ENCODE assay signal across 8 mouse cellular contexts in genomic region chr3:102158759-102159422, GRCm38 (mm10). TPM values are rescaled to one million over a fixed set of nuclear protein-coding genes. Genes with fewer than 3 reads are reported as not detected.
A peak's percentile ranks its signal among the peaks of the same experiment; 100 is the strongest.
DNase-seq lines count a peak whose midpoint lies in the region; ATAC-seq lines count a peak whose summit lies in the region.
"Had no signal": no experiment of that assay in that cellular context is flagged by ENCODE, and none has a peak within 500 bp of the region (broad histone marks: within the 10 kb centered on the region; RNA-seq: fewer than 3 reads in every experiment).

No protein-coding gene starts in this region.

- 62% methylated on average over 14 of the region's 14 CpGs for WGBS in hindbrain, embryonic 14.5 days
- WGBS in hindbrain, embryonic 10.5 days = 81% methylated on average over 14 of the region's 14 CpGs
- 72% methylated on average over 14 of the region's 14 CpGs for WGBS in midbrain, embryonic 15.5 days
- 71% methylated on average over 14 of the region's 14 CpGs for WGBS in midbrain, embryonic 16.5 days
- 71% methylated on average over 14 of the region's 14 CpGs for WGBS in embryonic facial prominence, embryonic 15.5 days

- ATAC-seq in hindbrain, embryonic 14.5 days (ENCODE audit: low FRiP score) = peak; percentile 59; the same call in 1 of the 2 replicates
- 0 out of 2 replicates have a peak, but pooled peaks have one; percentile 27 for ATAC-seq in midbrain, embryonic 15.5 days (replicated peaks)
- no peak for ATAC-seq in midbrain, embryonic 16.5 days
- 0 out of 2 replicates have a peak, but pooled peaks have one; percentile 36 for ATAC-seq in embryonic facial prominence, embryonic 15.5 days (ENCODE audit: insufficient number of reproducible peaks, low FRiP score, low TSS enrichment, low read depth)

- intact Hi-C loops in left cerebral cortex, postnatal 4 days (cut with DNase I) = loop anchor here (2.0 kb wide), 1 partner anchor 64 kb away; no protein-coding TSS in a partner anchor

- no peak overlapping the region for H3K27ac ChIP-seq in hindbrain, embryonic 14.5 days
- no peak overlapping the region for H3K27ac ChIP-seq in hindbrain, embryonic 10.5 days
- H3K27ac ChIP-seq in midbrain, embryonic 15.5 days = no peak overlapping the region
- no peak overlapping the region for H3K27ac ChIP-seq in midbrain, embryonic 16.5 days (ENCODE audit: low read length)
- peak overlapping the region; percentile 55; the same call in 1 of the 2 replicates for H3K27ac ChIP-seq in embryonic facial prominence, embryonic 15.5 days (replicated peaks)

- no peak overlapping the region for H3K9ac ChIP-seq in hindbrain, embryonic 14.5 days
- no peak overlapping the region for H3K9ac ChIP-seq in midbrain, embryonic 15.5 days
- no peak overlapping the region for H3K9ac ChIP-seq in midbrain, embryonic 16.5 days (ENCODE audit: low read depth, low read length)
- H3K9ac ChIP-seq in embryonic facial prominence, embryonic 15.5 days = no peak overlapping the region

- H3K36me3 ChIP-seq in hindbrain, embryonic 14.5 days (replicated peaks; ENCODE audit: control insufficient read depth, insufficient read depth) = no peaks in the 10 kb centered on the region
- peaks cover 45% of the 10 kb centered on the region for H3K36me3 ChIP-seq in hindbrain, embryonic 10.5 days
- H3K36me3 ChIP-seq in midbrain, embryonic 15.5 days (replicated peaks) = no peaks in the 10 kb centered on the region
- H3K36me3 ChIP-seq in midbrain, embryonic 16.5 days (ENCODE audit: control insufficient read depth, insufficient read depth, low read length) = 0 out of 2 replicates have a peak, but pooled peaks cover 2% of the 10 kb centered on the region
- H3K36me3 ChIP-seq in embryonic facial prominence, embryonic 15.5 days = peaks cover 51% of the 10 kb centered on the region

- H3K4me2 ChIP-seq in hindbrain, embryonic 14.5 days (replicated peaks) = no peak overlapping the region
- H3K4me2 ChIP-seq in midbrain, embryonic 15.5 days = no peak overlapping the region
- H3K4me2 ChIP-seq in midbrain, embryonic 16.5 days (ENCODE audit: low read length) = no peak overlapping the region
- no peak overlapping the region for H3K4me2 ChIP-seq in embryonic facial prominence, embryonic 15.5 days (replicated peaks)

- H3K4me1 ChIP-seq in hindbrain, embryonic 14.5 days (replicated peaks; ENCODE audit: control insufficient read depth, insufficient read depth, low read length) = no peaks in the 10 kb centered on the region
- peaks cover 15% of the 10 kb centered on the region for H3K4me1 ChIP-seq in hindbrain, embryonic 10.5 days (replicated peaks)
- H3K4me1 ChIP-seq in midbrain, embryonic 15.5 days = 0 out of 2 replicates have a peak, but pooled peaks cover 5% of the 10 kb centered on the region
- H3K4me1 ChIP-seq in midbrain, embryonic 16.5 days (ENCODE audit: control insufficient read depth, insufficient read depth, low read length) = peaks cover 4% of the 10 kb centered on the region; the same call in 1 of the 2 replicates
- H3K4me1 ChIP-seq in embryonic facial prominence, embryonic 15.5 days = peaks cover 13% of the 10 kb centered on the region

- H3K4me3 ChIP-seq in hindbrain, embryonic 14.5 days (replicated peaks; ENCODE audit: low read length) = no peak overlapping the region
- H3K4me3 ChIP-seq in hindbrain, embryonic 10.5 days = no peak overlapping the region
- H3K4me3 ChIP-seq in midbrain, embryonic 15.5 days = no peak overlapping the region
- no peak overlapping the region for H3K4me3 ChIP-seq in midbrain, embryonic 16.5 days (ENCODE audit: low read depth, low read length)
- H3K4me3 ChIP-seq in embryonic facial prominence, embryonic 15.5 days (replicated peaks) = no peak overlapping the region

- no peaks in the 10 kb centered on the region for H3K9me3 ChIP-seq in hindbrain, embryonic 14.5 days (ENCODE audit: control insufficient read depth, low read length)
- no peaks in the 10 kb centered on the region for H3K9me3 ChIP-seq in hindbrain, embryonic 10.5 days
- no peaks in the 10 kb centered on the region for H3K9me3 ChIP-seq in midbrain, embryonic 15.5 days
- H3K9me3 ChIP-seq in midbrain, embryonic 16.5 days (replicated peaks; ENCODE audit: control insufficient read depth, low read length, poor library complexity, severe bottlenecking) = no peaks in the 10 kb centered on the region
- H3K9me3 ChIP-seq in embryonic facial prominence, embryonic 15.5 days (replicated peaks) = no peaks in the 10 kb centered on the region

- H3K27me3 ChIP-seq in hindbrain, embryonic 14.5 days (ENCODE audit: control insufficient read depth, insufficient read depth, low read length) = no peaks in the 10 kb centered on the region
- 0 out of 2 replicates have a peak, but pooled peaks cover 3% of the 10 kb centered on the region for H3K27me3 ChIP-seq in hindbrain, embryonic 10.5 days (ENCODE audit: insufficient read depth, poor library complexity, severe bottlenecking)
- H3K27me3 ChIP-seq in midbrain, embryonic 15.5 days (replicated peaks) = no peaks in the 10 kb centered on the region
- no peaks in the 10 kb centered on the region for H3K27me3 ChIP-seq in midbrain, embryonic 16.5 days (ENCODE audit: control insufficient read depth, insufficient read depth, low read depth, low read length)
- H3K27me3 ChIP-seq in embryonic facial prominence, embryonic 15.5 days = no peaks in the 10 kb centered on the region

- DNase-seq in hindbrain, embryonic 14.5 days (ENCODE audit: low spot score) = no peak
- DNase-seq in hindbrain, embryonic 10.5 days (ENCODE audit: low spot score) = no peak
- no peak for DNase-seq in layer of hippocampus, adult 11-12 months (ENCODE audit: low spot score)
- no peak for DNase-seq in left cerebral cortex, postnatal 4 days
- DNase-seq: thymus, postnatal 36 days had no signal

RNA-seq across cellular contexts. Expression of gene Vangl1, which starts 45.6 kb away (rescaled TPM):
- polyA plus RNA-seq in hindbrain, embryonic 14.5 days (2014; fragmentation: Nextera tagmentation; extraction: Ambion mirVana) = 9.0 and 11.6 TPM in 2 replicates
- 13.9 and 14.7 TPM in 2 replicates for polyA plus RNA-seq in hindbrain, embryonic 10.5 days (2016; fragmentation: Nextera tagmentation; extraction: Ambion mirVana)
- polyA plus RNA-seq in midbrain, embryonic 15.5 days (2015; fragmentation: Nextera tagmentation; extraction: Ambion mirVana) = 7.5 and 9.9 TPM in 2 replicates
- polyA plus RNA-seq in midbrain, embryonic 16.5 days (2015; fragmentation: Nextera tagmentation; extraction: Ambion mirVana) = 8.9 and 10.3 TPM in 2 replicates
- polyA plus RNA-seq in embryonic facial prominence, embryonic 15.5 days (2015; fragmentation: Nextera tagmentation; extraction: Ambion mirVana) = 19.2 and 23.1 TPM in 2 replicates
- 10 to 100 TPM; 10.4 to 12.8 TPM for total RNA-seq in left cerebral cortex, postnatal 4 days (2021)
